In the genomic region with DNA sequence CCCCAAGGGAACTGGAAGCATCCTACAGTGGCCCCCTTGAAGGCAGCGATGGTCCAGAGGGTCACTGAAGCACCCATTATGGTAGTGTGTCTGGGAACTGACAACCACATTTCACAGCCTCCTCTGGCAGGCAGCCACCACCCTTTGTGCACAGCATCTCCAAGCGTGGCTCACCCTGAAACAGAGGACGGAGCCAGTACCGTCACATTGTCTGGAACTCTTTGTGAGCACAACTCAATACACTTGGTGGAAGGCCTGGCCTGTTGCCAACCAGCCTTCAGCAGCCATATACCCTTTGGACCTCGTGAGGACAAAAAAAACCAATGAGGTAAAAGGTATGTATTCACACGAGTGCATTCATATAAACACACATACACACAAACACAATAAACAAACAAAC, we compare ENCODE assay signal across 10 mouse cellular contexts. TPM values are rescaled to one million over a fixed set of nuclear protein-coding genes. Genes with fewer than 3 reads are reported as not detected.
DNase-seq lines count a peak whose midpoint lies in the region; ATAC-seq and TF ChIP-seq lines count a peak whose summit lies in the region.
"Had no signal": no experiment of that assay in that cellular context is flagged by ENCODE, and none has a peak within 500 bp of the region (broad histone marks: within the 10 kb centered on the region; RNA-seq: fewer than 3 reads in every experiment).

No protein-coding gene starts in this region.

- H3K27me3 ChIP-seq in hindbrain, postnatal 0 days (ENCODE audit: insufficient read depth, low read length) = no peaks in the 10 kb centered on the region
- H3K27me3 ChIP-seq in hindbrain, embryonic 10.5 days (ENCODE audit: insufficient read depth, poor library complexity, severe bottlenecking) = no peaks in the 10 kb centered on the region
- H3K27me3 ChIP-seq in heart, embryonic 13.5 days (replicated peaks) = no peaks in the 10 kb centered on the region
- H3K27me3 ChIP-seq in forebrain, postnatal 0 days (ENCODE audit: insufficient read depth, low read length) = no peaks in the 10 kb centered on the region

- WGBS in hindbrain, postnatal 0 days = 33% methylated on average over 6 of the region's 6 CpGs
- 84% methylated on average over 6 of the region's 6 CpGs for WGBS in hindbrain, embryonic 10.5 days
- WGBS in heart, embryonic 13.5 days = 21% methylated on average over 6 of the region's 6 CpGs
- WGBS in forebrain, postnatal 0 days = 11% methylated on average over 6 of the region's 6 CpGs

- no peak overlapping the region for H3K9ac ChIP-seq in hindbrain, postnatal 0 days (replicated peaks; ENCODE audit: low read length)
- H3K9ac ChIP-seq in heart, embryonic 13.5 days = no peak overlapping the region
- H3K9ac ChIP-seq in forebrain, postnatal 0 days = no peak overlapping the region

- H3K27ac ChIP-seq in hindbrain, postnatal 0 days = no peak overlapping the region
- no peak overlapping the region for H3K27ac ChIP-seq in hindbrain, embryonic 10.5 days
- peak overlapping the region; percentile 81 for H3K27ac ChIP-seq in heart, embryonic 13.5 days (replicated peaks)
- H3K27ac ChIP-seq in forebrain, postnatal 0 days (ENCODE audit: low read depth, low read length) = no peak overlapping the region

- H3K36me3 ChIP-seq in hindbrain, postnatal 0 days (ENCODE audit: insufficient read depth, low read length) = no peaks in the 10 kb centered on the region
- no peaks in the 10 kb centered on the region for H3K36me3 ChIP-seq in hindbrain, embryonic 10.5 days
- no peaks in the 10 kb centered on the region for H3K36me3 ChIP-seq in heart, embryonic 13.5 days
- no peaks in the 10 kb centered on the region for H3K36me3 ChIP-seq in forebrain, postnatal 0 days (ENCODE audit: insufficient read depth)

- DNase-seq in hindbrain, postnatal 0 days (ENCODE audit: low spot score) = peak; percentile 17
- no peak for DNase-seq in hindbrain, embryonic 10.5 days (ENCODE audit: low spot score)
- DNase-seq in brain, embryonic 14.5 days (ENCODE audit: low read depth) = peak; percentile 44
- peak; percentile 60 to 69 for DNase-seq in kidney, postnatal 4 days
- no peak for DNase-seq in layer of hippocampus, adult 9-11 months
- no peak for DNase-seq in forebrain, postnatal 0 days
- DNase-seq in spleen, postnatal 10 days (ENCODE audit: low spot score in 2 of 2) = no peak
- DNase-seq: cerebellum, adult 18-20 months had no signal

- no peak for TF ChIP-seq POLR2A in brain, embryonic 14.5 days (IDR thresholded peaks at IDR 0.05; ENCODE audit: borderline replicate concordance, extremely low read depth, insufficient read depth, insufficient read length, poor library complexity, severe bottlenecking)

- peak; percentile 45; the same call in 1 of the 2 replicates for ATAC-seq in hindbrain, postnatal 0 days
- ATAC-seq in heart, embryonic 13.5 days (ENCODE audit: extremely low read depth, insufficient number of reproducible peaks, low FRiP score, low TSS enrichment) = peak; percentile 56
- ATAC-seq in forebrain, postnatal 0 days = no peak

- no peaks in the 10 kb centered on the region for H3K4me1 ChIP-seq in hindbrain, postnatal 0 days (ENCODE audit: insufficient read depth, low read length)
- H3K4me1 ChIP-seq in hindbrain, embryonic 10.5 days (replicated peaks) = no peaks in the 10 kb centered on the region
- peaks cover 47% of the 10 kb centered on the region for H3K4me1 ChIP-seq in heart, embryonic 13.5 days
- no peaks in the 10 kb centered on the region for H3K4me1 ChIP-seq in forebrain, postnatal 0 days (ENCODE audit: insufficient read depth)

- H3K9me3 ChIP-seq in hindbrain, postnatal 0 days (ENCODE audit: low read length) = no peaks in the 10 kb centered on the region
- H3K9me3 ChIP-seq in hindbrain, embryonic 10.5 days = no peaks in the 10 kb centered on the region
- no peaks in the 10 kb centered on the region for H3K9me3 ChIP-seq in heart, embryonic 13.5 days
- H3K9me3 ChIP-seq in forebrain, postnatal 0 days (ENCODE audit: low read length) = no peaks in the 10 kb centered on the region

- no peak for TF ChIP-seq CTCF in hindbrain, postnatal 0 days (IDR thresholded peaks at IDR 0.05; ENCODE audit: low read depth)
- no peak for TF ChIP-seq CTCF in brain, embryonic 14.5 days (IDR thresholded peaks at IDR 0.05; ENCODE audit: borderline replicate concordance, extremely low read depth, insufficient read depth, insufficient read length)
- TF ChIP-seq CTCF in forebrain, postnatal 0 days (IDR thresholded peaks at IDR 0.05; ENCODE audit: low read depth) = no peak

- no peak overlapping the region for H3K4me2 ChIP-seq in hindbrain, postnatal 0 days (ENCODE audit: low read depth, low read length)
- H3K4me2 ChIP-seq in heart, embryonic 13.5 days = no peak overlapping the region
- H3K4me2 ChIP-seq in forebrain, postnatal 0 days (ENCODE audit: low read depth) = no peak overlapping the region

- H3K4me3 ChIP-seq in hindbrain, postnatal 0 days (ENCODE audit: low read length) = no peak overlapping the region
- no peak overlapping the region for H3K4me3 ChIP-seq in hindbrain, embryonic 10.5 days
- H3K4me3 ChIP-seq in heart, embryonic 13.5 days = no peak overlapping the region
- H3K4me3 ChIP-seq in forebrain, postnatal 0 days (ENCODE audit: low read depth, low read length) = no peak overlapping the region

RNA-seq across cellular contexts. Expression of a gene that starts 3.2 kb away (rescaled TPM):
- 0.36 and 1.5 TPM in 2 replicates for total RNA-seq in hindbrain, postnatal 0 days (2014; rRNA removed)
- 11.7 and 12.3 TPM in 2 replicates for polyA plus RNA-seq in hindbrain, postnatal 0 days (2015; fragmentation: Nextera tagmentation; extraction: Ambion mirVana)
- polyA plus RNA-seq in hindbrain, embryonic 10.5 days (2016; fragmentation: Nextera tagmentation; extraction: Ambion mirVana) = 31.5 and 33.0 TPM in 2 replicates
- polyA plus RNA-seq in brain, embryonic 14.5 days (2012; rRNA removed) = 11.5 and 14.3 TPM in 2 replicates
- polyA plus RNA-seq in heart, embryonic 13.5 days (2015; fragmentation: Nextera tagmentation; extraction: Ambion mirVana) = 15.9 and 19.4 TPM in 2 replicates
- 4.5 and 4.7 TPM in 2 replicates for total RNA-seq in forebrain, postnatal 0 days (2014; rRNA removed)
- polyA plus RNA-seq in forebrain, postnatal 0 days (2015; fragmentation: Nextera tagmentation; extraction: Ambion mirVana) = 14.9 and 15.4 TPM in 2 replicates

RNA-seq across cellular contexts. Expression of a gene that starts 10.6 kb away (rescaled TPM):
- total RNA-seq in hindbrain, postnatal 0 days (2014; rRNA removed) = 4.3 and 8.2 TPM in 2 replicates
- polyA plus RNA-seq in hindbrain, postnatal 0 days (2015; fragmentation: Nextera tagmentation; extraction: Ambion mirVana) = 8.8 and 9.9 TPM in 2 replicates
- 3.9 and 5.8 TPM in 2 replicates for polyA plus RNA-seq in hindbrain, embryonic 10.5 days (2016; fragmentation: Nextera tagmentation; extraction: Ambion mirVana)
- polyA plus RNA-seq in brain, embryonic 14.5 days (2012; rRNA removed) = 8.0 and 11.0 TPM in 2 replicates
- polyA plus RNA-seq in heart, embryonic 13.5 days (2015; fragmentation: Nextera tagmentation; extraction: Ambion mirVana) = 14.2 and 15.1 TPM in 2 replicates
- 3.8 and 4.0 TPM in 2 replicates for total RNA-seq in forebrain, postnatal 0 days (2014; rRNA removed)
- 9.5 and 10.1 TPM in 2 replicates for polyA plus RNA-seq in forebrain, postnatal 0 days (2015; fragmentation: Nextera tagmentation; extraction: Ambion mirVana)
- total RNA-seq: MEL had no signal

Comparison
In these comparisons a context has a peak if more than half of its experiments do, and no peak if none do; other contexts are left out.
1. DNase-seq: peak in hindbrain, postnatal 0 days (single experiment), brain, embryonic 14.5 days (single experiment) and kidney, postnatal 4 days (2 of 2); none in hindbrain, embryonic 10.5 days (single experiment), layer of hippocampus, adult 9-11 months (single experiment), forebrain, postnatal 0 days (single experiment) and spleen, postnatal 10 days (0 of 2).